Mouse (Mus musculus) testis, postnatal 10 days (tissue): ENCODE data around the gene Echdc2.

Experiments
- DNase-seq: peaks from one replicate; pipeline ENCODE4 v3.0.0; 2021; ENCODE audit warnings: low spot score

Gene Echdc2

DNA sequence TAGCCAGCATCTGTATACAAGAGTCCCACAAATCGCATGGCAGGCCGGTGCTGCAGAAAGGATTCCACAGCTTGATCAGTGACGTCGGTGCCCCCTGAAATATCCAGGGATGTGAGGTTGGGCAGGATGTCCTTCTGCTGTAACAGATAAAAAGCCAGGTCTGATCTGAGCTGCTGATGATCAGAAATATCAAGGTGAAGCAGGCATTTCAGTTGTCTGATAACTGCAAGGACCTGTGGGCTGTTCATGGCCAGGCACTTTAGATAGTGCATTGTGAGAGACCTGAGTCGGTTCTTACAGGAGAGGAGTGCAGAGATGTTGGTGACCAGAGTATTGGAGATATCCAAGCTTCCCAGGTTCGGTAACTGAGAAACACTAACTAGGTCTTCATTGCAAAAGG lies 39.4 kb downstream of the Echdc2 start:
- DNase-seq: no peak

DNA sequence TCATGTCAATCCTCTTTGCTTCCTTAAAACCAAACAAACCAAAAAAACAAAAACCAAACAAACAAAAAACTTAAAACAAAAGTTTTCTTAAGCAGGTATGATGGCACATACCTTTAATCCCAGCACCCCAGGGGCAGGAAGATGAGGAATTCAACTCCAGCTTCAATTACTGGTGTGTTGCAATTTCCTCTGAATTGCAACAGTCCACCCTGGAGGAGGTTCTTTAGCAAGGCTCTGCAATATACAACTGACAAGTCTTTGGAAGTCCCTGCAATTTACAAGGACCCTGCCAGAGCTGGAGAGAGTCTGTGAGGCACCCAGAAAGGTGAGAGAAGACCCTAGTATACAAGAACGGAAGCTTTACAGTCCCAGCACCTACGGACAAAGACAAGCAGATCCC lies 47.8 kb downstream of the Echdc2 start:
- no peak for DNase-seq

DNA sequence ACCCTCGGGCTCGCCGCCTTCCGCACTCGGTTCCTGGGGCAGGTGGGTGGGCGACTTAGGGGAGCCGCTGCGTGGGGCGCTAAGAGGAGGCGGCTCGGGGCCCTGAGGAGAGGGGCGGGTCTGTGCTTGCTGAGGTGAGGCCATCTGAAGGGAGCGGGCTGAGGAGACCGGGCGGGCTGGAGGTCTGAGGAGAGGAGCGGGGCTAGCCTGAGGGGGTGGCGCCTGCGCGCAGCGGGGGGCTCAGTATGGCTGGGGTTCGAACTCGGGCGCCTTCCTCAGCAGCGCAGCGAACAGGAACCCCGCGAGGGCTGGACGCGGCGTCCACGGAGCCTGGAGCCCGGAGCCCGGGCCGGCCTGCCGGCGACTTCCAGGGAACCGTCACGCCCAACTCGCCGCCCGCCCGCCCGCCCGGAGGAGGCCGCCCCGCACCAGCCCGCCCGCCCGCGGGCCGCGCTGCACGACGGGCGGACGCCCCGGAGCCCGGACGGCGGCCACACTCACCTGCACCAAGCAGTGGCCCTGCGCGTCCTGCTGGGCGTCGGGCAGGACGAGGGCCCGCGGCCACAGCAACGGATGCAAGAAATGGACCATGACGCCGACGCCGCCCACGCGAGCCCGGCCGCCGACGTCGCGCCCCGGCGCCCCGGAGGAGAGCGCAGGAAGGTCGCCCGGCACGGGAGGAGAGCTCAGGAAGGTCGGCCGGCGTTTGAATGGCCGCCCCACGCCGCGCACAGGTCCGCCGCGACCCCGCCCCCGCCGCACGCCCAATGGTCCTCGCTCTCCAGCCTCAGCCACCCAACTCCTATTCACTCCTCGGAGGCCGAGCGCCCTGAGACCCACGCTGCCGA lies 52.3 kb downstream of the Echdc2 start, which contains the start of gene Zyg11a:
Gene Zyg11a, minus strand, starts transcription at position 717 of the 848 bp plus-strand sequence.
- DNase-seq: peak; percentile 67

DNA sequence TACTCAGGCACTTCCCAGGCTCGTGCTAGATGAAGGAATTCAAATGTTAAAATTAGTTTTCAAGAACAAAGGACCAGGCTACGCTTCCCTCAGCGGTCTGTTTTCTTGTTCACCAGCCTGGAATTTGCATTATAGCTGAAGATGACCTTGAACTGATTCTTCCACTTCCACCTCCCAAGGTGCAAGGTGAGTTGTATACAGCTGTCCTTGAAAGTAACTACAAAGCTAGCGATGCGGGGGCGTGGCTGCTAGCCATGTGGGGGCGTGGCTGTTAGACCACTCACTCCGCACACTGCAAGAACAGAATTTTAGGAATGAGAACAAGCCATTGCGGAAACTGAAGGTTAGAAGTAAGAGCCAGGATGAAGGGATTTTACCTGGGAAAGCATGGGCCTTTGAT lies 53.8 kb downstream of the Echdc2 start:
- DNase-seq: peak; percentile 74

DNA sequence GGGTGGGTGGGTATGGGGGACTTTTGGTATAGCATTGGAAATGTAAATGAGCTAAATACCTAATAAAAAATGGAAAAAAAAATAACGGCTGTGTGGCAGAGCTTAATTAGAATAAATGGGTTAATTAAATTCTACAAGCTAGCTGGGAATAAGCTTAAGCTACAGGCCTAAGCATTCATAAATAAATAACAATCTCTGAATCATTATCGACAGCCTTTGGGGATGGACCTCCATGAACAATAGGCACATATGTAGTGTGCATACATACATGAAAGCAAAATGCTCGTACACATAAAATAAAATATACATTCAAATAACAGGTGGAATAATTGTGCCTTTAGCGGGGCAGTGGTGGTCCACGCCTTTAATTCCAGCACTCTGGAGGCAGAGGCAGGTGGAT lies 57.3 kb downstream of the Echdc2 start:
- no peak for DNase-seq

DNA sequence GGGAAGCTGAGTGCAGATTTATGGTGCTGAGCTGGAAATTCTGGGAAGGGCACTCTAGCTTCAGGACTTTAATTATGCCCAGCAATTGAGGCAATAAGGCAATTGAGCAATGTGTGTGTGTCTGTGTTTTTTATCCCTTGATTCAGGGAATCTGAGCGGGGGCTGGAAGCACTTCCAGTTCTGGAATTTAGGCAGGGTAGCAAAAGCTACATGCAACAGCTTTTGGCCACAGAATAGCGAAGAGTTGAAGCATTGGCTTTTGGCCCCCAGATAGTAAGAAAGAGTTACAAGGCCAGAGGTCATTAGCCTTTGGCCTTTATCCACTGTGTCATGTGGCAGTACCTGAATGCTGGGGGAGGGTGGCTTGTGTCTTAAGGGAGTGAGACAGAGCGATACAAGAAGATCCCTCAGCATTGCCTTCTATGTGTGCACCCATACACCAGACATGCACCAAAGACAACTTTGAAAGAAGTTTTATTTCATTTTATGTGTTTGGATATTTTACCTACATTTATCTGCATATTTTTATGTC lies 60.2 kb downstream of the Echdc2 start:
- peak; percentile 45 for DNase-seq
